Mouse (Mus musculus): ENCODE measurements around the gene Anxa3.
A peak's percentile ranks its signal among the peaks of the same experiment; 100 is the strongest.

The Anxa3 gene

DNA sequence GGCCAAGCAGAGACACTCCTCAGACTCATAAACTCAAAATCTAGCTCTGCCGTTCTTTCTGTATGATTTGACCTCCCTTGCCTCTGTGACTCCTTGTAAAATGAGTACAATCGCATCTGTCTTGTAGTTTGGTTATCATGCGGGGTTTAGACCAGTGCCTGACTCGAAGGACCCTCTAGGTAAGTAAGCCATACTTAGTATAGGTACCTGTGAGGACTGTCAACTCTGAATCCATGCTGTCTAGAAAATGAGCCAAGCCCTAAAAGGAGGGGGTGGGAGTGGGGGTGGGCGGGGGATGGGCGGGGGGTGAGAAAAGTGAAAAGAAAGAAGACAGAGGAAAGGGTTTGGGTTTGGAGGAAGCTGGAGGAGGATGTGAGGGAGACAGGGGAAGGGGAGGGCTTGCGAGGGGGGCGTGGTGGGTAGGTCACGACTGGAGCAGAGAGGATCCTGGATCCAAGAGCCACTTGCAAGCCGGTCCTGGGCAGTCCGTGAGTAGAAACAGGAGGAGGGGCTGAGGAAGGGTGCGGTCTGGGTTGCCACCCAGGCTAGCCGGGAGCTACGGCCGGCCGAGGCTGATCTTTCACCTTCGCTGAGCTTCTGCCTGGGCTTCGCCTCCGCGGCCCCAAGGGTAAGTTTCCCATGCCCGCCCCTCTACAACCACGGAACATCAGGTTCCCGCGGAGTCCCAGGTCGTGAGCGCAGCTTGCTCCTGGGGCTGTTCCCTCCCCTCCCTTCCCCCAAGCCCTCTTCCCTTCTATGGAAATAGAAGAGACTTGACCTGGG, at the start of gene Anxa3:
Gene Anxa3 (plus strand): TSS at position 404 of the 783 bp plus-strand sequence.
- peak; percentile 76 for DNase-seq (ENCODE audit: inconsistent ontology term)

DNA sequence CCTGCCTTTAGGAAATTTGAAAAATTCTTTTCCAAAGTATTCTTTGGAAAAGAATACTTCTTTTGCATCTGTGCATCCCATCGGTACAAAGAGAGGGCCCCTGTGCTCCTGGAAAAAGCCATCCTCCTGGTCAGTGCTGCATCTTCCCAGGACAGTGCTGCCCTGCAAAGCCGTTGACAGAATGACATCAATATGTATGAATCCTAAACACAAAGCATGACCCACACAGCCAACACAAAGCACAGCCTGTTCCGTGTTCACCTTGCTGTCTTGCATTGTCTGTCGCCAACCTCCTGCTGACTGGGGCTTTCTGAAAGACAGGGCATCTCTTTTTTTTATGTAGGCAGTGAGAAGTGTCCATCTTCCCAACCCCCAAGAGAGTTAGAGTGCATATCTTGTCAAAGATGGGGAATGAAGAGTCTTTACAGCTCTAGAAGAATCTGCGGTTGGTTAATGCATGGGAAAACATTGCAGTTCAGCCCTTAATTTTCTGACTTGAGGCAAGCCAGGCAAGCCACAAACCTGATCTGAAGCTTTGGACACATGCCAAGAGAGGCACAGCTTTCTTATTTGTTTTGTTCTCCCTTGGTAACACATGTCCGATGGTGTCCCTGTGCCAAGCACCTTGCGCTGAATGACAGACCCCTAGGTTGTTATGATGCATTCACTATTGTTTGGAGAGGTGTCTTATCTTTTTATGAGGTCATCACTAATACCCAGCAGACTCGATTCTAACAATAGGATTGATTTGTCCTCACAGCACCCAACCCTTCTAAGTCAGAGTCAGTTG, 45.7 kb upstream of the Anxa3 start:
- DNase-seq (ENCODE audit: inconsistent ontology term) = peak; percentile 26

DNA sequence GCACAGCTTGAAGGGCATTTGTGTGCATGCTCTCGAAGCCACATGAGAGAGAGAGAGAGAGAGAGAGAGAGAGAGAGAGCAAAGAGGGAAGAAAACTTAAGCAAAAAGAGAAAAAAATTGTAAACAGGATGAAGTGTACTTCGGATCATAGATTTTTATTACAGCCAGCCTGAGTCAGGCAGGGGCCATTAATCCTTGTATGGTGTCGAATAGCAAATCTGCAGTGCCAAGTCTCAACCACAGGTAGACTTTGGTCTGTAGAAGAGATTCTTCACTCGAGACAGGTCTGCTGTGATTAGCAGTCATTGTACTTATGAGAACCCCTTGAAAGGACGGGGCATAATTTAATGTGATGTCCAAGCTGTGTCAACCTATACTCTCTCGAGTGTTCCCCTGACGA, 35.5 kb upstream of the Anxa3 start:
- no peak for DNase-seq (ENCODE audit: inconsistent ontology term)

DNA sequence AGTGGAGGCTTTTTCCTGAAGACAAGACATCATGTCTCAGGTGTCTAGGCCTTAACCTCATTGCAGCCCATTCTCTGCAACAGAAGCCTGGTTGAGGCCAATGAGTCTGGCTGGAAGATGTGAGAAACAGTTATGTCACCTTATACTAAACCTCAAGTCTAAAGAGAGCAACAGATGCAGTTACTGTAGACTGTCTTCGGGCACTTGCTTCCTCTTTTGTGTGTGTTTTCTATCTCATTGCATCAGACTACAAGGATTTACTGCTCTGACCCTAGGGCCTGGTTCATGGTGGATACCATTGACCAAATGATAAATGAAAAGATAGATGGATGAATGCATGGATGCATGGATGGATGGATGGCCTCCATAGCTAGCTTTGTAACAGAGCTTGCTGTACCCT, 31.1 kb upstream of the Anxa3 start:
- DNase-seq (ENCODE audit: inconsistent ontology term) = no peak

DNA sequence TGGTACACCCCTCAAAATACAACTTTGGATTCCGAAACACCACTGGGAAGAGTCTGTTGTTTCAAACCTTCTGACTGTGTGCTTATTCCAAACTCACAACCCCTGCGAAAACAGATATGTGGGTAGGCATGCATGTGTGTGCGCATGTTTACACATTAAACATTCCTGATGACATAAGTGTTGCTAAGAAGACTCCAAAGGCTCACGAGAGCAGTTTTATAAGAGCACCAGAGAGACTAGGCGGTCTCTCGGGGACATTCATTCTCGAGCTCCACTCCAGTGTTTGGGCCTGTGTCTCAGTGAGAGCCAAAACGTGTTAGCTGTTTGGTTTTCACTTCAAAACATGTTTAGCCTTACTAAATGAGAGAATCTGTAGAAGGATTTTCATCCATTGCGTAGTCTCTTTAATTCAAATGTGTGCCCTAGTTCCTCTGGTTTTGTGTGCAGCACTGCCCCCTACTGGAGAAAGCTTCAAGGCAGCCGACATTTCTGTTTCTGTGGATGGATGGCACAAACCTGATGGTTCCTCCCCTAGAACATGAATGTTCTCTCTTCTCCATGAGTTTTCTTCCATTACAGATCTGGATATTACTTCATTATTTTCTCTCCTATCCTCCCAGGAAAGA, 24.2 kb upstream of the Anxa3 start:
- DNase-seq (ENCODE audit: inconsistent ontology term) = peak; percentile 43

DNA sequence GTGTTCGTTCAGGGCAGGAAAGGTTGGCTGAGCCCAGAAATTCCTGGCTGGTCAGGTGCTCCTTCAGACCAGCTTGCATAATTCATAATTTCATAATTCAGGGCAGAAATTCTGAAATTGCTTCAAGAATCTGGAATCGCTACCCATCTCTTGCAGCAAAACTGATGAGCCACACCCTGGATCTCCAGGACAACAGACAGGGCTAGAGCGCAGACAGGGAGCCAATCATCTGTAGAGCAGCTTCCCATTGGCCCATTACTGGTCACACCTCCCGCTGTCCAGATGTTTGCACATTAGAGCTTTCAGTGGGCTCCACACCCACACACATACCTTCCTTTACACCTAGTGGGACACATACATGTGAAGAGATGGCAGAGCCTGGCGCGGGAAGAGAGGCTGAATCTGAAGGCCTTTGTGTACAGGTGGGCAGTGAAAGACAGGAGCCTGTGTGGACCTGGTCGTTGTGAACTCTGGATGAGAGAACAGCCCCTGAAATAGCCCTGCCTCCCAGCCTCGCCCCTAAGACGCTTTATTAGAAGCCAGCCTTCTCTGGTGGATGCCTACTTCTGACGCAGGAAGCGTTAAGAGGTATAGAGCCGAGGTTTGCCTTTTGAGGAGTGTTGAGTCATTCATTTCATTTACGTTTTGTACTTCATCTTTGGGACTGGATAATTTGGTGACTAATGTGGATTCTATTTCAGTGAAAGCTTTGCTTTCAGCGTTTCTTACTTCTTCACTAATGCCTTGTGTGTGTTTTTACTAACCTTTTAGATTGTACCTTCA, 9.4 kb upstream of the Anxa3 start:
- no peak for DNase-seq (ENCODE audit: inconsistent ontology term)

DNA sequence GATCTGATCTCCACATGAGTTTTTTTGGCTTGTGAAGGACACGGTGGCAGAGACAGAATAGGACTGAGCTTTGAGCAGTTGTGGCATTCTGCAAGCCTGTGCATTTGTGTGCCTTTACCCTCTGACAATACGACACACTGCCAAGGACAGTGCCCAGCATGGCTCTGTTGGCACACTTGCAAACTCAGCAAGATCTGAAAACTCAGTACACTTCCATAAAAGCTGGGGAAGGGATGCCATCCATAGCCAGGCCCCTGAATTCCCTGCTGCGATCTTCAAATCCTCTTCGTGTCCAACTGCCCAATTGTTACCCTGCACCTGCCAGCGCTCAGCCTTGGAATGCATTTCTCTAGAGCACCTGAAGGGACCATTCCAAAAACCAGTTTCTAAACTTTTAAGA, 8.0 kb upstream of the Anxa3 start:
- no peak for DNase-seq (ENCODE audit: inconsistent ontology term)

DNA sequence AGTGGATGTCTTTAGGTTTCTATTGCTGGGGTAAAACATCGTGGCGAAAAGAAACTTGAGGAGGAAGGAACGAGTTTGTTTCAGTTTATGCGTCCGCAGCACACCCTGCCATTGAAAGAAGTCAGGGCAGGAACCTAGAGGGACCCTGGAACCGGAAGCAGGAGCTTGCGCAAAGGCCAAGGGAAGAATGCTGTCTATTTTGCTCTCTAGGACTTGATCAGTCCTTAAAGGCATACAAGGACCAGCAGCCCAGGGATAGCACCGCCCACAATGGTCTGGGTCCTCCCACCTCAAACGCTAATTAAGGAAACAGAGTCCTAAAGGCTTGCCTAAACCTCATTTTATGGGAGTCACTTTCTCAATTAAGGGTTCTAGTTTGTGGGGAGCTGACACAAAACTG, 717 bp upstream of the Anxa3 start:
- DNase-seq (ENCODE audit: inconsistent ontology term) = no peak

DNA sequence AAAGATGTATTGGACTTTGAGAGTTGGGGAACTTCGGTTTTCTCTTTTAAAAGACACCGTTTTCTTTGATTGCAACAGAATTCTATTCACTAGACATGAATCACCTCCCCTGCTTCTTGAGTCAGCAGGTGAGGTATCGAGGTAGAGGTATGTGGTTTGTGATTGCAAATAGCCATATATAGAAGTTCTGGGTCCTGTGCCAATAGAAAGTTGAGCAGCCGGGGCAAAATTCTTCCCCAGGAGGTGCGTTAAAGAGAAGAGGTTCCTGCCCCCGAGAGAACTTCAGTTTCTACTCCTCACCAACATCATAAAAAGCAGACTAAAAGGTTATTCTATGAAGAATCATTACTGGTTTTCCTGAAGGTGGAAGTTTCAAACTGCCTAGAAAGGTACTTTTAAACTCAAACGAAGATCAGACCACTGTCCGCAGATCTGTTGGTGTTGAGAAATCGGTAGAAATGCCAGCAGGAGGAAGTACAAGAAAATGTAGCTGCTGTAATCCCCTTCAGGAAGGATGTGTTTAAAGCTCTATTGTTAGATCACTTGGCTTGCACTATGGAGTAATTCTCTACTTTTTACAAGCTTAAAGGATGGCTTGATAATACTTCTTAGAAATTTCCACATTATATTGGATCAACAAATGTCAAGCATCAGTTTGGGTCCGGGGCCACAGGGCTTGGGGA, 955 bp downstream of the Anxa3 start:
- peak; percentile 23 for DNase-seq (ENCODE audit: inconsistent ontology term)

DNA sequence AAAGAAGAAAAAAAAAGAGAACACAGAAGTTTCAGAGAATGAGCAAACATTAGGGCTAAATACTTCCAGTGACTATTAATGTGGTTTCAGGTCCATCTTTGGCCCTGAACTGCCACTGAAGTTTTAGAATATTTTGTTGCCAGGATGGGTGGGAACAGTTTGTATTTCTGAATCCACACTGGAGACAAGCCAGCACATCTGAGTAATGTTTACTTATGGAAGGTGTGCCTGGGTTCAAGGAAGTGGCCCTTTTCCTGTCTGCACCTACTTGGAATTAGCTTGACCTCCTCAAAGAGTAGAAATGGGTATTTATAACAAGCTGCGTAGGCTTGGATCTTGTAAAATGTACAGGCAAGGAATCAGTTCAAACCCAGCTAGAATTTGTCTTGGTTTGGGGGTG, 2.6 kb downstream of the Anxa3 start:
- DNase-seq (ENCODE audit: inconsistent ontology term) = no peak

DNA sequence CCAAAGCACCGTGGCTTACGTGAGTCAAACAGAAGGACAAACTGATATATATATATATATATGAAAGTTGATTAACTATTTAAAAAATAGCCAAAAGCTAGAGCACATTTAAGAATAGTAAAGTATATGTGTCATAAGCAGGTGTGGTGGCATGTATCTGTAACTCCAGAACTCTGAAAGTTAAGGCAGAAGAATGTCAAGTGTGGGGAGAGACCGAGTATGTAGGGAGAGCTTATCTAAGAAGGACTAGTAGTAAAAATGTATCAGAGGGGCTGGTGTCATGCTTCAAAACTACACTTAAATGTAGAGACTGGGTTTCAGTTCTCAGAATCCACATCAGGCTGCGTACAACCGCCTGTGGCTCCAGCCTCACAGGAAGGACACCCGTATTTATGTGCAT, 4.3 kb downstream of the Anxa3 start:
- no peak for DNase-seq (ENCODE audit: inconsistent ontology term)

DNA sequence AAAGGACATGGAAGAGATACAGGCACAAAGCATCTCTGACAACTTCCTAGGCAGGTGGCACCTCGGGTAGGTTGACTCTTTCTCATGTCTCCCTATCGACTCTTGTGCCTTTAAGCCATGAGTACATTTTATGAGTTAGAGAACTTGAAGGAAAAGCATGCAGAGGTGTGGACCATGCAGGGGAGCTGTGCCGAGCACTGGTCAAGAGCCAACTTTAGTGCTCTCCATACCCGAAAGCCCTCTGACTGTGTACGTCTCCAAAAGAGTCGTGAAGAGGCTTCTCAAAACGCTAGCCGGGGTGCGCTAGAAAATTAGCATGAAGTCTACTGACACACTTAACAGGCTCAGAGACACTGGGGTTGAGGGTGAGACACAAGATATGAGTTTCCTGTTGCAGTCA, 6.0 kb downstream of the Anxa3 start:
- DNase-seq (ENCODE audit: inconsistent ontology term) = no peak

DNA sequence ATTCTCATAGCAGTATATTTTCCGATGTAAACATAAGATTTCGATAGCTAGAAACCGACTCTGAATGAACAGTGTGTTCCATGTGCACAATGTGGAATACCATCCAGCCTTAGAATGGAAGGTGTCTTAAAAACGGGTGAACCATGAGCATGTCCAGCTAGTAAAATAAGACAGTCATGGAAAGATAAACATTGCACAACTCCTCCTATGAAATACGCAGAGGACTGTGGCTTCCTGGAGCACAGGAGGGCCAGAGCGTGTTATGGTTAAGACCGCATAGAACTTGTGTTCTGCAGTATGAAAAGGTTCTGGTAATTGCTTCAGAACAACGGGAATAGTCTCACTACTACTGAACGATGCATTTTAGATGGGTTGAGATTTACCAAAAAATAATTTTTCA, 6.8 kb downstream of the Anxa3 start:
- no peak for DNase-seq (ENCODE audit: inconsistent ontology term)

DNA sequence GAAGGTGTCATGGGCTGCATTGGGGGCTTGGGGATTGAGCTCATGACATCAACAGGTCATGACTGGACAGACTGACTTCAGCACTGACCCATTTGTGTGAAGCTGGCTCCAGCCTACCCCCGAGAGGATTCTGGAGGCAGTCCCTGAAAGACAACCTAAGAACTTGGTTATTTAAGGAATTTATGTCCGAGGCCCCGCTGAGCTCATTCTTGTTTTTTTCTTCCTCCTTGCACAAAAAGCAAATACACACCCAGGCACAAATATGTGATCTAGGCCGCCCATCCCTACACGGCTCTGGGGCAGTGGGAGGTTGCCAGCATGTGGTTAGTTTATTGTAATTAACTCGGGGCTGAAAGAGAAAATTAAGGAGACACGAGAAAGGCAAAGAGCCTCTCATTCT, 9.0 kb downstream of the Anxa3 start:
- peak; percentile 93 for DNase-seq (ENCODE audit: inconsistent ontology term)

DNA sequence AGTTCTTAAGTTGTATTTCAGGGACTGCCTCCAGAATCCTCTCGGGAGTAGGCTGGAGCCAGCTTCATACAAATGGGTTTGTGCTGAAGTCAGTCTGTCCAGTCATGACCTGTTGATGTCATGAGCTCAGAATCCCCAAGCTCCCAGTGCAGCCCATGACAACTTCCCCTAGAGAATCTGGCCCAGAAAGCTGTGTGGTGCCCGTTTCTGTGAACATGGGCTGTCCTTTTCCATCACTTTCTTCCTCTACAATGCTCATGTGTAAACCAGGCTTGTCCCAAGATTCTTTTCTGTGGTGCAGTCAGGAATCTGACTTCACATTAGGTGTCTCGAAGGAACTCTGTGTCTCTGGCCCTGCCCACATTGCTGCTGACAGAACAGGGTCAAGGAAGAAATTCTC, 10.0 kb downstream of the Anxa3 start:
- peak; percentile 70 for DNase-seq (ENCODE audit: inconsistent ontology term)

DNA sequence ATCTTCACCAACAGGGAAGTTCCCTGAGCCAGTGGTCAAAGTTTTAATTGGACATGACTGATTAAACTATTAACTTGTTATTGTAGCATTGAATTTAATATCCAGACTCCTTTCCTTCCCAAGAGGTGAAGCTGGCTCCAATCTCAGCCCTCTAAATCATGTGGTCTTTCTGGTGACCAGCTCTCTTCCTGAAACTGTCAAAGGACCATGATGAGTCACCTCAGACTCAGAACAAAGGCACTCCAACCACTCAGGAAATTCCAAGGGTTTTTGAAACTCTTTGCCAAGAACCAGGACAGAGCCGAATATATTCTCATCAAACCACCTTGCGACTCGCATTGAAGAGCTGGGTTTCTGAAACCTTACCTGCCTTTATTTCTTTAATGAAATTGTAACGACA, 11.2 kb downstream of the Anxa3 start:
- peak; percentile 95 for DNase-seq (ENCODE audit: inconsistent ontology term)

DNA sequence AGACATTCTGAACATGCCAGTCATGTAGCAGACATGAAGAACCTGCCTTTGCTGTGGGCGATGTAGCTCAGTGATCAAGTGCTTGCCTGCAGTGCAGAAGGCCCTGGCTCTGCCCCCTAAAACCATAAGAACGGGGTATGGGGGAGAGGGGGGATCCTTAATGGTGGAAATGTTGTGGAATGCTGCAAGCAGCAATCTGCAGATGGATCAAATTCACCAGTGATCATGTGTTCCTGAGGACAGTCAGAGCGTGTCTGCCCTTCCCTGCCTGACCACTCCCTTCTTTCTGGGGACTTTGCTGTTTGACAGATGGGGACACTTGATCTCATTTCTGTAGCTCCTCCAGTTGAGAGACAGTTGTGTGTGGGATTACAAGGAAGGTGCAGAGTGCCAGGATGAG, 11.7 kb downstream of the Anxa3 start:
- DNase-seq (ENCODE audit: inconsistent ontology term) = no peak

DNA sequence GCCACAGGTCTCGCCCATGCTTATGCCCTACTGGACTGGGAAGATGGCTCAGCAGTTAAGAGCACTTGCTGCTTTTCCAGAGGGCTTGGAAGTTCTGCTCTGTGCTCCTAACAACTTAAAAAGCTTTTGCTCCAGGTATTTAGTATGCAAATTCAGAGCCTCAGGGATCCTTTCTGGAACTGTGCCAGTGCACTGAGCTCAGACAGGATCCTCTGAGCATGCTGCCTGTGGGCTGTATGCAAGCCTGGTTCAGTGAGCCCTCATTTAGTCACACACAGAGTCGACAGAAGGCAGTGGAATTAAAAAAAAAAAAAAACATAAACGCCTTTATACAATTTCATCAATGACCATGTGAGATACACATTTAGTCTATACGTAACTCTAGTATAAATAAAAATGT, 17.5 kb downstream of the Anxa3 start:
- DNase-seq (ENCODE audit: inconsistent ontology term) = no peak

DNA sequence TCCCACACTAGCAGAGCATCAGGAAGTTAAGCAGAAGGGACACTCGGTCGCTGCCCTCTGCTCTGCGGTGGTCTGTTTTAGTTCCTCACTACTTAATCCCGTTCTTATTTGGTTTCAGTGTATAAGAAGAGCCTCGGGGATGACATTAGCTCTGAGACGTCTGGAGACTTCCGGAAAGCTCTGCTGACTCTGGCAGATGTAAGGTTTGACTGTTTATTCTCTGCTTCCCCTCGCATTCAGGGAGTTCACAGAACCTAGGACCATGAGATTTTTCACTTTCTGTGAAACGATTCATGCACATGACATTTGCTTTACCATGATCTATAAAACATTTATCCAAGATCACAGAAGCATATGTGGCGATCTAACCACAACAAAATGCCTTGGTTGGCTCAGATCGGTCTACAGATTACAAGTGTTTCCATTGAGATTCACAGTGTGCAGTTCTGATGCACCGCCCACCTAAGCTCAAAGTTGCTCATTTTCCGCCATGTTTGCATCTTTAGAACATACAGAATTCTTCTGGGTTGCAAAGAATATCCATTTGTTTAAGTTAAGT, 31.7 kb downstream of the Anxa3 start:
- no peak for DNase-seq (ENCODE audit: inconsistent ontology term)

DNA sequence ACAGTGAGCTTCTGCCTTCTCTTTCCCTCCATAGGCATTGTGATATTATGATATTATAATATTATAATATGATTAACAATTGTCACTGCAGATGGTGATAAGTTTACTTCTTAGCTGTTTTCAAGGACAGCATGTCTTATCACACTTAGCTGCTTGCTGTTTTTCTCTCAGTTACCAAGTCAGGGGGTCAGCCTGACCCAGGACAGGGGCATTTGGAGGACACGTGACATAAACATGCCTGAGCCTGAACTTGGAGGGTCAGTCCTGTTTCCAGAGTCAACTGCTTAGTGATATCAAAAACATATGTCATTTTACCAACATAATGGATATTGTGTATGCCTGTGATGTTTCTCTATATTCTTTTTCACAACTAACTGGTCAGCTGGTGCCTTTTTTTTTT, 34.0 kb downstream of the Anxa3 start:
- DNase-seq (ENCODE audit: inconsistent ontology term) = no peak

DNA sequence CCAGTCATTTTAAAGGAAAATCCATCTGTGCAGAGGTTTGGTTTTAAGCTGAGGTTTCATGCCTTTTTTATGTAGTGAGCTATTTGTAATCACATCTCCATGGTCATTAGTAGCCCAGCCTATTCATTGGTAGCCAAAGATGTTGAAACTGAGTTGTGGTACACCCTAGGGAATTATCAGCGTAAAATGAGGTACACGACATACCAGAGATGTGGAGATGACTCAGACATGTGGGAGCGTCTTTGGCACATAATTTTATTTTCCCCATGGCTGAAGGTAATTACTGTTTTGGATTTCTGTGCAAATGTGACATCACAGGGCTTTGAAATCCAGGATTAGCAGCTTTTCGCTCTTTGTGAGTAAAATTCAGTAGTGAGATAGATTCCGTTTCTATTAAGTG, 41.2 kb downstream of the Anxa3 start:
- DNase-seq (ENCODE audit: inconsistent ontology term) = peak; percentile 56

Measured in Muller cell, postnatal 12 days (primary cell).